Mouse (Mus musculus): ENCODE results near the gene Klhl6. TPM values are rescaled to one million over a fixed set of nuclear protein-coding genes. Genes with fewer than 3 reads are reported as not detected.

Klhl6 gene
- polyA plus RNA-seq, 1 experiment: 0.75 TPM

- Histone ChIP-seq H3K27me3 (ENCODE audit: control insufficient read depth, insufficient read depth, low read length, poor library complexity, severe bottlenecking) (no peaks in the 10 kb centered on the region), H3K9ac (ENCODE audit: low read depth, poor library complexity, severe bottlenecking) (no peak overlapping the region), H3K4me3 (ENCODE audit: low read depth, low read length) (no peak overlapping the region), H3K9me3 (replicated peaks; ENCODE audit: control insufficient read depth, insufficient read depth, low read length, poor library complexity, severe bottlenecking) (no peaks in the 10 kb centered on the region), H3K4me1 (ENCODE audit: control insufficient read depth, insufficient read depth, low read length) (no peaks in the 10 kb centered on the region), H3K36me3 (ENCODE audit: control insufficient read depth, insufficient read depth, low read length, poor library complexity, severe bottlenecking) (no peaks in the 10 kb centered on the region), H3K27ac (ENCODE audit: insufficient read depth, low read length) (no peak overlapping the region)
- TF ChIP-seq POLR2A (IDR thresholded peaks at IDR 0.05; ENCODE audit: insufficient read depth, low read length): no peak
- no peak for TF ChIP-seq CTCF (IDR thresholded peaks at IDR 0.05; ENCODE audit: low read depth, low read length)
- no peak for TF ChIP-seq EP300 (IDR thresholded peaks at IDR 0.05; ENCODE audit: insufficient read depth, low read depth, low read length)
Measured at GRCm38 (mm10) chr16:19957051-19957450, 25.8 kb downstream of the Klhl6 start.

DNA sequence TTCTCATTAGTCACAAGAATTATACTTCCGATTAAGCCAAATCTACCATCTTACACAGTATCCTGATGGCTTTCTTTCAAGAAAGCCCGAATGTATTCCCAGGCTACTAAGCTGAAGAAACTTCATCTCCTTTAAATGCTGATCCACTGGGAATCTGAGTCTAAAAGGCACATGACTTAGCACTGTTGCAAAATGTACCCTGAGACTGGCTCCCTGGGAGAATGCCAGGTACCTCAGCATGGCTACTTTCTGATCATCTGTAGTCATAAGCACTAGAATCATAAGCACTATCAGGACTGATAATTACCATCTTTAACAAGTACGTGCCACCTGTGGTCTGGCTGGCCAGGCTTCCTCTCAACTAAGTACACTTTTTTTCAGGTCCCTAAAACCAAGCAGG is 35.5 kb downstream of the Klhl6 start:
- TF ChIP-seq EP300 (IDR thresholded peaks at IDR 0.05; ENCODE audit: insufficient read depth, low read depth, low read length): no peak
- no peak for TF ChIP-seq POLR2A (IDR thresholded peaks at IDR 0.05; ENCODE audit: insufficient read depth, low read length)
- TF ChIP-seq CTCF (IDR thresholded peaks at IDR 0.05; ENCODE audit: low read depth, low read length): no peak
- Histone ChIP-seq H3K4me1 (ENCODE audit: control insufficient read depth, insufficient read depth, low read length) (no peaks in the 10 kb centered on the region), H3K27ac (ENCODE audit: insufficient read depth, low read length) (no peak overlapping the region), H3K9ac (ENCODE audit: low read depth, poor library complexity, severe bottlenecking) (no peak overlapping the region), H3K36me3 (ENCODE audit: control insufficient read depth, insufficient read depth, low read length, poor library complexity, severe bottlenecking) (no peaks in the 10 kb centered on the region), H3K27me3 (ENCODE audit: control insufficient read depth, insufficient read depth, low read length, poor library complexity, severe bottlenecking) (no peaks in the 10 kb centered on the region), H3K4me3 (ENCODE audit: low read depth, low read length) (no peak overlapping the region), H3K9me3 (replicated peaks; ENCODE audit: control insufficient read depth, insufficient read depth, low read length, poor library complexity, severe bottlenecking) (no peaks in the 10 kb centered on the region)

DNA sequence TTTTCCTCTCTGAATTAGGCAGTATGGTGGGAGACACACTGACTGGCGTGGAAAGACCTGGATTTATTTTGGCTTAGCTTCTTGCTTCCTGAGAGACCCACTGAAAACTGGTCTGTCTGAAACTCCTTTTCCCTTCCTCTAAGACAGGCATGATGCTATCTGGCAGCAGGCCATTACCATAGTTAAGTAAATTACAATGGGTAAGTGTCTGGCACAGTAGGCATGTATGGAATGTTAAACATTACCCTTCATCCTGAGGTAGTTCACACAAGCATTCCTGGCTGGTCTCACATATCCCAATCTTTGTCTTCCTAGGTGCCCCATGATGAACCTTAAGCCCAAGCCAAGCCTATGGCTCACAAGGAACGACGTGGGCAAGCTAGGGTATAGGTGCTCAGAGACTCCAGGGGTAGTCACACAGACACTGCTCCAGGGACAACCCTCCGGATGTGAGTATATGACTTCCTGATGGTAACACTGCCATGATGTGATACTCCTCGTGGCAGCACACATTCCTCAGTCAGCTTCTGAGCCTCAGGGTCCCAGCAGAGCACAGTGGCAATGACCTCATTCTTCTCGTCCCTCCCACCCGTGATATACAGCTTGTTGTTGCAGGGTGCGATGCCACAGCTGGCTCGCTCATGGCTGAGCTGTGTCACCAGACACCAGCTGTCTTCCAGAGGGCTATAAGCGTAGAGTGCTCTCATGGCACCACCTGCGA is 36.1 kb downstream of the Klhl6 start:
- Histone ChIP-seq H3K27ac (ENCODE audit: insufficient read depth, low read length) (no peak overlapping the region), H3K9ac (ENCODE audit: low read depth, poor library complexity, severe bottlenecking) (no peak overlapping the region), H3K4me1 (ENCODE audit: control insufficient read depth, insufficient read depth, low read length) (no peaks in the 10 kb centered on the region), H3K36me3 (ENCODE audit: control insufficient read depth, insufficient read depth, low read length, poor library complexity, severe bottlenecking) (no peaks in the 10 kb centered on the region), H3K27me3 (ENCODE audit: control insufficient read depth, insufficient read depth, low read length, poor library complexity, severe bottlenecking) (no peaks in the 10 kb centered on the region), H3K4me3 (ENCODE audit: low read depth, low read length) (no peak overlapping the region), H3K9me3 (replicated peaks; ENCODE audit: control insufficient read depth, insufficient read depth, low read length, poor library complexity, severe bottlenecking) (no peaks in the 10 kb centered on the region)
- TF ChIP-seq POLR2A (IDR thresholded peaks at IDR 0.05; ENCODE audit: insufficient read depth, low read length): no peak
- no peak for TF ChIP-seq EP300 (IDR thresholded peaks at IDR 0.05; ENCODE audit: insufficient read depth, low read depth, low read length)
- TF ChIP-seq CTCF (IDR thresholded peaks at IDR 0.05; ENCODE audit: low read depth, low read length): no peak

DNA sequence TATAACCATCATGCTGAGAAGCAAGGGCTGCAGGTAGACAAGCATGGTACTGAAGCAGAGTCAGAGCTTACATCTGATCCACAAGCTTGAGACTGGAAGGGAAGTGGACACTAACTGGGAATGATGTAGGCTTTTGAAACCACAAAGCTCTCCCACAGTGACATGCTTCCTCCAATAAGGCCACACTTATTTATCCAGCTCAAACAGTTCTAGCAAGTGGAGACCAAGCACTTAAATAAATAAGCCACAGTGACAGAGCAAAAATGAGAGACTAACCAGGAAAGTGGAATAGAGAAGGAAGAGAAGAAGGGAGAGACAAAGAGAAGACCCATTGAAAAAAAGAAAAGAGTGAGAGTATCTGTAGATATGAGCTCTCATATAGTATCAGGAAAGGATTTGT is 62.0 kb downstream of the Klhl6 start:
- TF ChIP-seq CTCF (IDR thresholded peaks at IDR 0.05; ENCODE audit: low read depth, low read length): no peak
- TF ChIP-seq POLR2A (IDR thresholded peaks at IDR 0.05; ENCODE audit: insufficient read depth, low read length): no peak
- TF ChIP-seq EP300 (IDR thresholded peaks at IDR 0.05; ENCODE audit: insufficient read depth, low read depth, low read length): no peak
- Histone ChIP-seq H3K9me3 (replicated peaks; ENCODE audit: control insufficient read depth, insufficient read depth, low read length, poor library complexity, severe bottlenecking) (peaks cover 5% of the 10 kb centered on the region; the same call in 1 of the 2 replicates), H3K4me1 (ENCODE audit: control insufficient read depth, insufficient read depth, low read length) (no peaks in the 10 kb centered on the region), H3K4me3 (ENCODE audit: low read depth, low read length) (no peak overlapping the region), H3K27ac (ENCODE audit: insufficient read depth, low read length) (no peak overlapping the region), H3K36me3 (ENCODE audit: control insufficient read depth, insufficient read depth, low read length, poor library complexity, severe bottlenecking) (no peaks in the 10 kb centered on the region), H3K9ac (ENCODE audit: low read depth, poor library complexity, severe bottlenecking) (no peak overlapping the region), H3K27me3 (ENCODE audit: control insufficient read depth, insufficient read depth, low read length, poor library complexity, severe bottlenecking) (no peaks in the 10 kb centered on the region)

DNA sequence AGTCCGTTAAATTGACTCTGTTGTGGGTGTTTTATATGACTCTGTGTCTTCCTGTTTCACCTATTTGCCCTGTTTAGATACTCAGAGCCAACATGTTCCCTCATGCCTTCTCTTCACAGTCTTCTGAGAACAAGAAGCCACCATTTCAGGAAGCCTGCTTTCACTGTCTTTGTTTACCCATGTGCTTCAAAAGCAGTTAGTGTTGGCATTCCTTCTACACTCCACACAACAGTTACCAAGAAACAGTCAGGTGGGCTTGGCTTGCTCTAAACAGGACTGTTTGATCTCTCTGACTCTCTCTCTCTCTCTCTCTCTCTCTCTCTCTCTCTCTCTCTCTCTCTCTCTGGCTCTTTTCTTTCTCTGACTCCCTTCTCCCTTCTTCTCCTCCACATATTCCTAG is 64.6 kb downstream of the Klhl6 start:
- no peak for TF ChIP-seq POLR2A (IDR thresholded peaks at IDR 0.05; ENCODE audit: insufficient read depth, low read length)
- TF ChIP-seq EP300 (IDR thresholded peaks at IDR 0.05; ENCODE audit: insufficient read depth, low read depth, low read length): no peak
- TF ChIP-seq CTCF (IDR thresholded peaks at IDR 0.05; ENCODE audit: low read depth, low read length): no peak

DNA sequence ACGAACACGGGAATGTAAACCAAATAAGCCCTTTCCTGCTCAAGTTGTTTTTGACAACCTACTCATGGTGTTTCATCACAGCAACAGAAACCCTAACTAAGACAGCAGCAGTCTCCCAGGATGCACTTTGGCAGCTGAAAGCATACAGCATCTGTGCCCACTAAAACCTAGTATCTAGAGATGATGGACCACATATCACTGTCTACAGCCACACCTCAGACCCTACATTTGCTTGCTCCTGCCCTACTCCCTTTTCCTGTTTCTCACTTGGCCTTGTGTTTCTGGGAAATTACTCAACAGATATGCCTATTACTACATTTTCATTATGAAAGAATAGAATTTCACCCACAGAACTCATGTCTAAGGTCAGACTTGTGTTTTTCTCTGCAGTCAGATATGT is 70.3 kb downstream of the Klhl6 start:
- H3K4me1 ChIP-seq (ENCODE audit: control insufficient read depth, insufficient read depth, low read length): no peaks in the 10 kb centered on the region
- no peak overlapping the region for H3K9ac ChIP-seq (ENCODE audit: low read depth, poor library complexity, severe bottlenecking)
- H3K27me3 ChIP-seq (ENCODE audit: control insufficient read depth, insufficient read depth, low read length, poor library complexity, severe bottlenecking): no peaks in the 10 kb centered on the region
- H3K9me3 ChIP-seq (replicated peaks; ENCODE audit: control insufficient read depth, insufficient read depth, low read length, poor library complexity, severe bottlenecking): no peaks in the 10 kb centered on the region; the same call in 1 of the 2 replicates
- no peaks in the 10 kb centered on the region for H3K36me3 ChIP-seq (ENCODE audit: control insufficient read depth, insufficient read depth, low read length, poor library complexity, severe bottlenecking)
- no peak for TF ChIP-seq POLR2A (IDR thresholded peaks at IDR 0.05; ENCODE audit: insufficient read depth, low read length)
- TF ChIP-seq EP300 (IDR thresholded peaks at IDR 0.05; ENCODE audit: insufficient read depth, low read depth, low read length): no peak
- TF ChIP-seq CTCF (IDR thresholded peaks at IDR 0.05; ENCODE audit: low read depth, low read length): no peak
- no peak overlapping the region for H3K27ac ChIP-seq (ENCODE audit: insufficient read depth, low read length)
- H3K4me3 ChIP-seq (ENCODE audit: low read depth, low read length): no peak overlapping the region

More for the DNA sequence above, 64.6 kb downstream of the Klhl6 start:
- no peaks in the 10 kb centered on the region; the same call in 1 of the 2 replicates for H3K9me3 ChIP-seq (replicated peaks; ENCODE audit: control insufficient read depth, insufficient read depth, low read length, poor library complexity, severe bottlenecking)
- no peak overlapping the region for H3K27ac ChIP-seq (ENCODE audit: insufficient read depth, low read length)
- H3K36me3 ChIP-seq (ENCODE audit: control insufficient read depth, insufficient read depth, low read length, poor library complexity, severe bottlenecking): no peaks in the 10 kb centered on the region
- no peaks in the 10 kb centered on the region for H3K27me3 ChIP-seq (ENCODE audit: control insufficient read depth, insufficient read depth, low read length, poor library complexity, severe bottlenecking)
- H3K4me3 ChIP-seq (ENCODE audit: low read depth, low read length): no peak overlapping the region
- no peak overlapping the region for H3K9ac ChIP-seq (ENCODE audit: low read depth, poor library complexity, severe bottlenecking)
- H3K4me1 ChIP-seq (ENCODE audit: control insufficient read depth, insufficient read depth, low read length): no peaks in the 10 kb centered on the region

Measured in ES-Bruce4 (cell line).